Mouse (Mus musculus) midbrain, embryonic 10.5 days (tissue): Measurements from ENCODE around the gene Rcsd1. TPM values are rescaled to one million over a fixed set of nuclear protein-coding genes. Genes with fewer than 3 reads are reported as not detected.

ENCODE experiments used
- DNase-seq: peaks from one replicate; pipeline ENCODE4 v3.0.0-alpha.2; 2017; ENCODE audit warnings: low spot score
- H3K27ac ChIP-seq: fragments of 300-500 bp; sonication (generic); replicated peaks from 2 replicates; pipeline ENCODE4 v1.5.1; 2016; ENCODE audit warnings: mild to moderate bottlenecking
- H3K27me3 ChIP-seq: fragments of 300-500 bp; sonication (generic); 2 replicates; pipeline ENCODE4 v1.6.1; 2016; ENCODE audit warnings: low read depth, mild to moderate bottlenecking; ENCODE audit not compliant: poor library complexity, severe bottlenecking
- H3K36me3 ChIP-seq: fragments of 300-500 bp; sonication (generic); 2 replicates; pipeline ENCODE4 v1.6.1; 2016; ENCODE audit warnings: mild to moderate bottlenecking, moderate library complexity
- H3K4me1 ChIP-seq: fragments of 300-500 bp; sonication (generic); 2 replicates; pipeline ENCODE4 v1.6.1; 2016
- H3K4me3 ChIP-seq: fragments of 300-500 bp; sonication (generic); 2 replicates; pipeline ENCODE4 v1.5.1; 2016; ENCODE audit warnings: mild to moderate bottlenecking, moderate library complexity
- H3K9me3 ChIP-seq: fragments of 300-500 bp; sonication (generic); replicated peaks from 2 replicates; pipeline ENCODE4 v1.6.1; 2016; ENCODE audit warnings: mild to moderate bottlenecking
- WGBS: fragments of 180-500 bp; shearing (Covaris S2); methylation state at CpG from one replicate; pipeline ENCODE4 v1.1.7; 2016; 5-methylcytosine and 5-hydroxymethylcytosine counted together
- polyA plus RNA-seq: library from polyadenylated mRNA; unstranded; fragments of >200 nt; fragmentation: Nextera tagmentation; extraction: Ambion mirVana; gene quantifications from 2 replicates; pipeline ENCODE4 v1.2.1, GENCODE M21; 2016

Rcsd1 gene
- polyA plus RNA-seq, 1 experiment from 2014 or later, result 8.7 TPM

DNA sequence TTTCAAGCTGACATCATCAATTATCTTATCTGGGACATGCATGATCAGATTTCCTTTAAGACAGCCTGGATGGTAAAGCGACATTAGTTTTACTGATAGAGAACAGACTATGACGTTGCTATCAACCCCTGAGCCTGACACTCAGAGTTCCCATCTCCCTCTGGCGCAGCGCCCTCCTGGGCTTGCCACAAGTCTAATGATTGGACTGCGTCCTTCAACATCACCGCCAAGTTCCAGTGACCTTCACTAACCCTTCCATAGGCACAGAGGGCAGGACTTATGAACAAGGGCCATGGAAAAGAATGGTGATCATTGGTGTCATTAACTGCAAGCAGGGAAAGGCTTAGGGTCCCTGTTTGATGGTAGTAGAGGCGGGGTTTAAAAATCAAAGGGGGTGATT, 12.7 kb downstream of the Rcsd1 start:
- Histone ChIP-seq H3K4me3 (no peak overlapping the region), H3K9me3 (no peaks in the 10 kb centered on the region), H3K27ac (no peak overlapping the region), H3K27me3 (peaks cover 15% of the 10 kb centered on the region), H3K4me1 (peaks cover 32% of the 10 kb centered on the region), H3K36me3 (no peaks in the 10 kb centered on the region)
- no peak for DNase-seq
- WGBS, result 90% methylated on average over 7 of the region's 7 CpGs

DNA sequence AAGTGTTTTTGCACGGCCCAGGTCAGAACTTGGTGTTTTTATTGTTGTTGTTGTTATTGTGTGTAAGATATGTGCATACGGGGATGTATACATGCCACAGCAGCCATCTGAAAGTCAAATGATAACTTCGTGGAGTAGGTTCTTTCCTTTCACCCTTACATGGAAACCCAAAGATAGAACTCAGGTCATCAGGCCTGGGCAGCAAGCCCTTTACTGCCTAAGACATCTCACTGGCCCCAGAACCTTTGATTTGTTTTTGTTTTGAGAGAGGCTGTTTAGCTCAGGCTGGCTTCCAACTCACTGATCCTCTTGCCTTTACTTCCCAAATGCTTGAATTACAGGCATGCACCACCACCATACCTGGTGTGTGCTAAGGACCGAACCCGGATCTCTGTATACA, 13.5 kb downstream of the Rcsd1 start:
- WGBS, result 89% methylated on average over 5 of the region's 5 CpGs
- no peaks in the 10 kb centered on the region for H3K36me3 ChIP-seq
- no peaks in the 10 kb centered on the region for H3K9me3 ChIP-seq
- H3K4me3 ChIP-seq, result no peak overlapping the region
- H3K4me1 ChIP-seq, result peaks cover 29% of the 10 kb centered on the region
- no peak overlapping the region for H3K27ac ChIP-seq
- no peak for DNase-seq
- H3K27me3 ChIP-seq, result peaks cover 6% of the 10 kb centered on the region; the same call in 1 of the 2 replicates

DNA sequence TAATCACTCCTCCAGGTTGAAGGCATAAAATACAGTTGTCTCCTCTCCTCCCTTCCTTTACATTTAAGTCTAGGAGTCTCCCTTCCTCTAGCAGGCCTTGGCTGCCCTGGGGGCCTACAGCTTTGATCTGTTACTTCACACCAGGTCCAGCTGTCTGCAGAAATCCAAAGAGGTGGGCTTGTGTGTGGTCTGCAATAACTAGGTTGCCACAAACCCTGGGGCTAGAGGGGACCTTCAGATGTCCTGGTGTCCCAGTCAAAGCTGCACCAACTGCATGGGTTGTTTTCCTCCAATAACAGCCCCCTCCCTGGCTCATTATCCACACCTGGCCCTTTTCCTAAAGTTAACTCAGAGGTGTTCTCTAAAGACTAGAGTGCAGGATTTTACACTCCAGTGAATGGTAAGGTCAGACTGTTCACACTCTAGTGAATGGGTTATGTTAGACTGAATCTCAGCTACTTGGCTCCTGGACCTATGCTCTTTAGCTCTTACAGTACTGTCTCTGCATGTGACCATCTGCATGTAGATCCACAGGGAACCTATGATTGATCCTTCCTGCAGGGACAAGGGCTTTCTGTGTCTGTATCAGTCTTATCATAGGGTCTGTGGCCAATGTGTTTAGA, 14.1 kb downstream of the Rcsd1 start:
- H3K27me3 ChIP-seq, result peaks cover 2% of the 10 kb centered on the region; the same call in 1 of the 2 replicates
- H3K4me1 ChIP-seq, result peaks cover 27% of the 10 kb centered on the region
- no peak for DNase-seq
- no peaks in the 10 kb centered on the region for H3K36me3 ChIP-seq
- H3K9me3 ChIP-seq, result no peaks in the 10 kb centered on the region
- H3K4me3 ChIP-seq, result no peak overlapping the region
- H3K27ac ChIP-seq, result no peak overlapping the region; the same call in 1 of the 2 replicates

DNA sequence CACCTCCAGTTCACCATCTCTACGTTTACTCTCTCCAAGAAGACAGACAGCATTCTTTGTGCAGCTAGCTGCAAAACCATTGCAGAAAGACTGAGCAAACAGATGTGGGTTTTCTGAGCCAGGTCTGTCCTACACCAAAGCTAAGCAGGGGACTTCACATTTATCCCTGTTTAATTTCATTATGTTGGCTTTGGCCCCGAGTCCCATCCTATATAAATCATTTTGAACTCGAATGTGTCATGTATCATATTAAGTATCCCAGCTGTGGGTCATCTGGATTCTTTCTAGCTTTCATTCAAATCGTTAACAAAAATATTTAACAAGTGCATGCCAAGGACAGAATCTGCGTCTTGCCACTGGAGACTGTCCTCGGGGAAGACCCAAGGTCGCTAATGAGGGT, 15.7 kb downstream of the Rcsd1 start:
- 83% methylated on average over 7 of the region's 7 CpGs for WGBS
- H3K36me3 ChIP-seq, result no peaks in the 10 kb centered on the region
- H3K4me1 ChIP-seq, result peaks cover 25% of the 10 kb centered on the region
- H3K27me3 ChIP-seq, result no peaks in the 10 kb centered on the region
- H3K27ac ChIP-seq, result no peak overlapping the region
- no peak overlapping the region for H3K4me3 ChIP-seq
- no peaks in the 10 kb centered on the region for H3K9me3 ChIP-seq
- DNase-seq, result no peak

DNA sequence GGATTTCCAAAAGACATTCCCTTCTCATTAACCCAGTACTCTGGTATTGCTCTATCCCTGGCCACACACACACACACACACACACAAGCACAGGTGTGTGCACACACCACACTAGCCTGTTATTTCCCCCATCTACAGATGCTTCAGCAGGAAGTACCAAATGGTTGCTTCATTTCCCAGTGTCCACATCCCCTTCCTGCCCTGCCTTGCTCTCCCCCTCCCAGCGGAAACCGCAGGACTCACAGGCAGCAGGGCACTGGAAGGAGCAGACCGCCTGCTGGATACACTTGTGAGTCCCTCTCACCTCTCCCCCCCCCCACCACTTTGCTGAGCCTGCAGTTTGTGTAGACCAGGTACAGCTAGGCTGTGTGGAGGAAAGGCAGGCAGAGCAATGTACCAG, 18.0 kb downstream of the Rcsd1 start:
- 35% methylated on average over 3 of the region's 3 CpGs for WGBS
- DNase-seq, result no peak
- no peaks in the 10 kb centered on the region for H3K36me3 ChIP-seq
- no peak overlapping the region for H3K4me3 ChIP-seq
- H3K4me1 ChIP-seq, result peaks cover 25% of the 10 kb centered on the region
- H3K27ac ChIP-seq, result no peak overlapping the region
- H3K27me3 ChIP-seq, result no peaks in the 10 kb centered on the region
- H3K9me3 ChIP-seq, result no peaks in the 10 kb centered on the region

DNA sequence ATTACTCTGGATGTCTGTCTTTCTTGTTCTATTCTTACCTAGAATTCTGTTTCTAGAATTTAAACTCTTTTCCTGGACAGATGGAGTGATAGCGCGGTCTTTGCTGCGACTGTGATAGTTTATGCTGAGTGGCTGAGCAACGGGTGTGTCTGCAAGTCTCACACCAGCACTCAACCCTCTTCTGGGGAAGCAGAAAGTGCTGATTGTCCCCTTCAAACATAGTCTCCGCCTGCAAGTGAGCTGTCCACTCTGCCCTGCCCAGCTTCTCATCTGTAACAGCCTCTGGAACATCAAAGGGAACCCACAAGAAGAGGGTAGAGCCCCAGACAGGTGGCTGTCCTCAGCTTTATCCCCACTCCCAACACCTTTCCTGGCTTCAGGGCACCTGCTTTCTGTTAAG, 19.7 kb downstream of the Rcsd1 start:
- H3K9me3 ChIP-seq, result no peaks in the 10 kb centered on the region
- H3K27me3 ChIP-seq, result no peaks in the 10 kb centered on the region
- no peak overlapping the region for H3K27ac ChIP-seq
- H3K36me3 ChIP-seq, result no peaks in the 10 kb centered on the region
- 83% methylated on average over 5 of the region's 5 CpGs for WGBS
- H3K4me1 ChIP-seq, result peaks cover 26% of the 10 kb centered on the region
- no peak for DNase-seq
- H3K4me3 ChIP-seq, result no peak overlapping the region

DNA sequence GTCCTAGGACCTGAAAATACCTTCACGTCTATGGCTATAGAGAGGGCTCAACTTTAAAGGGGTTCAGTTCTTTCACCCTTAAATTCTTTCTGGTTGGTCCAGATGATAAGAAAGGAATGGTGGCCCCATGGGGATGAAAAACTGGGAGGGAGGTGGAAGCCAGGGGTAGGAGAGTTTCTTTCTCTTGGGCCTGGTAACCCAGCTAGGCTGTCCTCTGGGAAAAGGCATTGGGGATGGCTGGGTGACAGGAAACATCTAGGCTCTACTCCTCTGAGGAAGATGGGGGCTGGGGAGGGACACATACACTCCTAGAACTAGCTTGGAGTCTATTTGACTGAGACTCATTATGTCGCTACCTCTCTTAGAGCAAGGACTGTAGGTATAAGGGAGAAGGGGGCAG, 21.7 kb downstream of the Rcsd1 start:
- Histone ChIP-seq H3K27ac (no peak overlapping the region), H3K4me3 (no peak overlapping the region), H3K9me3 (no peaks in the 10 kb centered on the region), H3K36me3 (no peaks in the 10 kb centered on the region), H3K4me1 (peaks cover 14% of the 10 kb centered on the region), H3K27me3 (no peaks in the 10 kb centered on the region)
- DNase-seq, result no peak
- 96% methylated on average over 2 of the region's 2 CpGs for WGBS

DNA sequence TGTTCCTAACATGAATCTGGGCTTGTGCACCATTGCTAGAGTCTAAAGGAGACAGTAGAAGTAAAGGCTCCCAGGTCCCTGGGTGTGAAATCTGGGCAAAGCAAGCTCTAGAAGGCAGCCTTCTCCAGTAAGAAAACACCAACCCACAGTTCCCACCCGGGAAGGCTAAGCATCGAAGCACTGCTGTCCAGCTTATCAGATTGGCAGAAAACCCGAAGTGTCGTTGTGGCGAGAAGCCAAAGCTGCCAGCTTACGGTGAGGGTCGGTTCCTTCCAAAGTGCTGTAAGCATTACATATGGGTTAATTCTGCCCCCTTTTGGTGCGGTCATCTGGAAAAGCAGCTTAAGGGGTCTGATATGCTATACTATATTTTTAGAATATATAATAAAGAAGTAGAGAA, 22.6 kb downstream of the Rcsd1 start:
- no peak for DNase-seq
- 83% methylated on average over 8 of the region's 8 CpGs for WGBS
- H3K27me3 ChIP-seq, result no peaks in the 10 kb centered on the region

DNA sequence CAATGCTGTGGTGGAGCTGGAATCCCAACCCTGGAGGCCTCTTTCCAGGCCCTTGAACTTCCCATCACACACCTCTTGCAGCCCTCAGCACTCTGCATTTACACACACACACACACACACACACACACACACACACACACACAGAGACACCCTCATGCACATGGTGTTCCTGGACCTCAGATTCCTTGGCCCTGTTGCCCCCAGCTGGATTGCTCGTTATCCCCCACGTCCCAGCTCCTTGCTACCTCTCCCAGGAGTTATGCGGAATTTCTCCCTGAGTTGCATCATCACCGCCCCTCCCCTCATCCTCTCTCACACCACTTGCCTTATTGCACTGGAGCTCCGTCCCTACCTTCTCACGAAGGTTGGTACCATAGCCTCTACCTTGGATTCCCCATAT, 23.2 kb downstream of the Rcsd1 start:
- no peak for DNase-seq
- 71% methylated on average over 6 of the region's 6 CpGs for WGBS
- no peaks in the 10 kb centered on the region for H3K27me3 ChIP-seq

More for the DNA sequence above, 22.6 kb downstream of the Rcsd1 start:
- H3K36me3 ChIP-seq, result no peaks in the 10 kb centered on the region
- H3K27ac ChIP-seq, result no peak overlapping the region
- peaks cover 10% of the 10 kb centered on the region for H3K4me1 ChIP-seq
- H3K4me3 ChIP-seq, result no peak overlapping the region
- H3K9me3 ChIP-seq, result no peaks in the 10 kb centered on the region

DNA sequence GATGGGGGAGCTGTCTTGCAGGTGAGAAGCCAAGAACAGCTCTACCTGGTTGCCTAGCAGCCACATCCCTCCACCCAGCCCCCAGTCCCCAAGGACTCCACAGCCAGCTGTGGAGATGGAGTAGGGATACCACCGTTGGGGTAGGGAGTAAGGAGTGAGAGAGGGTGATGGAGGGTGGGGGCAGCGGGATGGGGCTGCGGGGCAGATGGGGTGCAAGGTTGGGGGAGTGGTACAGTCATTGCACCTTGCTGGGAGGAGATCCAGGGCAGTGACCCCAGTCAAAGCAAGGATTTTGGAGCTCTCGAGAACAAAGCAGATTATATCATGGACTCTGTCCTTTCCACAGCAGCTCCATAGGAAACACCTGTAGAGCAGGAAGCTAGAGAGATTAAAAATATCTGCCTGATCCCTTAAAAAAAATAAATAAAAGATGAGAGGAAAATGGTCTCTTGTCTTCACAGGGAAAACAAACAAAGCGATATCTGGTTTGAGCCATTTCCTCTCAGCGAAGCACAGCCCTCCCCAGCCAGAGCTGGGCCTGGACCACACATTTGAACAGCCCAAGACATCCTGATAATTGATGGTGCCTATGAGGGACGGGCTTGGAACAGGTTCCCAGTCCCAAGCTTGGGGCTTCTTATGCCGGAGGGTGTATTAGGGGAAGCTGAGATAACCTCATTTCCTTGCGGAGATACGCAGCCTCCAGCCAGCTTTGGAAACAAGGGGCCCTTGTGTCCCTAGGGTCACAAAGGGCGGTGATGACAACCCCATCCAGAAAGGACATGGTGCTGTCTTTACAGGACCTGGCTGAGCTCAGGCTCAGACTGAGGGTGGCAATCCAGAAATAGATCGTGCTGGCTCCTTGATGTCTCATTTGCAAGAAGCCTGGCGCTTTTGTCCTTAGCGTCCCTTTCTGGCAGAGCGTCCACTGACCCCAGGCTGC, 25.0 kb downstream of the Rcsd1 start:
- H3K4me3 ChIP-seq, result no peak overlapping the region
- H3K27me3 ChIP-seq, result no peaks in the 10 kb centered on the region
- no peak overlapping the region for H3K27ac ChIP-seq
- 56% methylated on average over 15 of the region's 15 CpGs for WGBS
- no peaks in the 10 kb centered on the region for H3K36me3 ChIP-seq
- peaks cover 7% of the 10 kb centered on the region for H3K4me1 ChIP-seq
- no peak for DNase-seq
- no peaks in the 10 kb centered on the region for H3K9me3 ChIP-seq

More for the DNA sequence above, 23.2 kb downstream of the Rcsd1 start:
- H3K36me3 ChIP-seq, result no peaks in the 10 kb centered on the region
- peaks cover 7% of the 10 kb centered on the region for H3K4me1 ChIP-seq
- no peak overlapping the region for H3K27ac ChIP-seq
- no peaks in the 10 kb centered on the region for H3K9me3 ChIP-seq
- no peak overlapping the region for H3K4me3 ChIP-seq

DNA sequence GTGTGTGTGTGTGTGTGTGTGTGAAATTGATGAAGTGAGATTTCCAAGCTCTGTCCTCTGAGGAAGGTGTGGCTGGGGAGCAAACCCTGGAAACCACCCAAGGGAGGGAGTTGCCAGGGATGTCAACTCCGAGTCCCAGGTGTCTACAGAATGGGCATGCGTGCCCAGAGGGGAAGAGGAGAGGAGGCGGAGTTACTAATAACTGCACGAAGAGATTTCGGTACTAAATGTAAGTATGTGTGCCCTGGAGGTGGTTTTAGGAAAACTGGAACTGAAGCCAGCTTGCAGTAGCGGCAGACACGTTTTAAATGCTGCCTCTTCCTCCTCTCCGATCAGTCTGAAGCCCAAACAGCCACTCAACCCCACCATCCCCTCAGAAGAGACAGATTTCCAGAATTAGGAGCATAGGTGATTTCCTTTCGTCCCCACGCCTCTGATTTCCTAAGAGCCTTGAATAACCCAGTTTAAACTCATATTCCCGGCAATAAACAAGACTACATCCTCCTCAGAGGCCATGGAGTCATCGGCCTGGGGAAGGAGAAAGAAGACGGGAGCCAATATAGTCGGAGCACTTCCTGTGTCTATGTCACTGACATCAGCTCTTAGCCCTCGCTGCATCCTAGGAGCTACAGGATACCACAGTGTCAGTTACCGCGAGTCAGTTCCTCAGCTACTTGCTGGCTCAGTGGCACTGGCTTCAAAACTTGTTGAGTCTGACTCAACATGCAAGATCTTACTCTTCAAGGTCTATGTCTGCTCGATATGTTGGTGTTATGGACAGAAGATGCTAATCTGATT, 27.3 kb downstream of the Rcsd1 start:
- WGBS, result 84% methylated on average over 18 of the region's 18 CpGs
- no peak overlapping the region for H3K4me3 ChIP-seq
- H3K9me3 ChIP-seq, result no peaks in the 10 kb centered on the region
- H3K27ac ChIP-seq, result no peak overlapping the region
- H3K36me3 ChIP-seq, result no peaks in the 10 kb centered on the region
- H3K4me1 ChIP-seq, result peaks cover 4% of the 10 kb centered on the region
- no peaks in the 10 kb centered on the region for H3K27me3 ChIP-seq
- DNase-seq, result no peak

DNA sequence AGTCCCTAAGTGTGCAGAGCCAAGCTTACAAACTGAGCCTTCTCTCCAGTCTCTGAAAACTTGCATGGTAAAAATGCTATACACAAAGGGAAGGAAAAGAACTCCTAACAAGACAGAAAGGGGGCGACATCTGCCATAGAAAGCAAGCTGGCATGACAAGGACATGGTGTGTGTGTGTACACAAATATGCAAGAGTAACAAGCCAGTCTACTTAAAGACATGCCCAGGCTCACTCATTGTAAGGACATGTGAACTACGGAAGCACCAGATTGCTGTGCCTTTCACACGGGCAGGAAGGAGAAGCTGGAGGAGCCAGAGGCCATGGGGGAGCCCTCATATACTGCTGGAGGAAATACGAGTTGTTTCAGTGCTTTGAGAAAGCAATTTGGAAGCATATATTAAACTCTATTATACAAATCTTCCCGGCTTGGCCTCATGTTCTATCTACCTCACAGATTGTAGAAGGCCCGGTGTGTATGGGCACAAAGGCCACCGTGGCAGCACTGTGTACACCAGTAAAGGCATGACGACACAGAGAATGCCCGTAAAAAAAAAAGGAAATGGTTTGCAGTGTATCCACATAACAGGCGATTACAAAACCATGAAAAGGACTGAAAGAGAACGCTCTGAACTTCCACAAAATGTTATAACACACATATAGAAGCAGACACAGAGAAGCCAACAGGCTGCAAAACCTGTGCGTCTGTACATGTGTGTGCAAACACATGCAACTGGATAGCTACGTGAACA, 28.3 kb downstream of the Rcsd1 start:
- 78% methylated on average over 13 of the region's 13 CpGs for WGBS
- H3K4me1 ChIP-seq, result peaks cover 4% of the 10 kb centered on the region
- H3K27ac ChIP-seq, result no peak overlapping the region
- H3K9me3 ChIP-seq, result no peaks in the 10 kb centered on the region
- H3K36me3 ChIP-seq, result no peaks in the 10 kb centered on the region
- no peak for DNase-seq
- H3K4me3 ChIP-seq, result no peak overlapping the region
- no peaks in the 10 kb centered on the region for H3K27me3 ChIP-seq
